Mouse (Mus musculus) lung, postnatal 0 days (tissue): ENCODE measurements around the gene Tmem175. TPM values are rescaled to one million over a fixed set of nuclear protein-coding genes. Genes with fewer than 3 reads are reported as not detected.

Experiments used
- ATAC-seq: fragments of 200-750 bp; cut with Nextera tagmentation; 2 replicates; pipeline ENCODE4 v1.8.0; 2017; ENCODE audit warnings: moderate library complexity
- DNase-seq: peaks from one replicate; pipeline ENCODE4 v3.0.0-alpha.2; 2016; ENCODE audit warnings: low spot score
- H3K27ac ChIP-seq: fragments of 300-500 bp; sonication (generic); 2 replicates; pipeline ENCODE4 v1.5.1; 2014; ENCODE audit warnings: antibody characterized with exemption, mild to moderate bottlenecking, low read length, mixed read lengths
- H3K27me3 ChIP-seq: fragments of 300-500 bp; sonication (generic); replicated peaks from 2 replicates; pipeline ENCODE4 v1.6.1; 2014; ENCODE audit warnings: low read length, mixed read lengths; ENCODE audit not compliant: insufficient read depth
- H3K36me3 ChIP-seq: fragments of 300-500 bp; sonication (generic); 2 replicates; pipeline ENCODE4 v1.6.1; 2014; ENCODE audit warnings: low read length, mixed read lengths; ENCODE audit not compliant: insufficient read depth
- H3K4me1 ChIP-seq: fragments of 300-500 bp; sonication (generic); 2 replicates; pipeline ENCODE4 v1.6.1; 2014; ENCODE audit warnings: antibody characterized with exemption, low read depth, low read length, mixed read lengths; ENCODE audit not compliant: insufficient read depth
- H3K4me2 ChIP-seq: fragments of 300-500 bp; sonication (generic); replicated peaks from 2 replicates; pipeline ENCODE4 v1.6.1; 2014; ENCODE audit warnings: low read depth, mild to moderate bottlenecking, low read length, moderate library complexity, mixed read lengths
- H3K4me3 ChIP-seq: fragments of 300-500 bp; sonication (generic); 2 replicates; pipeline ENCODE4 v1.5.1; 2014; ENCODE audit warnings: low read depth, low read length
- H3K9ac ChIP-seq: fragments of 300-500 bp; sonication (generic); replicated peaks from 2 replicates; pipeline ENCODE4 v1.6.1; 2014; ENCODE audit warnings: low read depth, mild to moderate bottlenecking
- H3K9me3 ChIP-seq: fragments of 300-500 bp; sonication (generic); 2 replicates; pipeline ENCODE4 v1.6.1; 2016; ENCODE audit warnings: low read length, mixed read lengths
- CTCF ChIP-seq: IDR thresholded peaks from 2 replicates; pipeline ENCODE4 v1.5.1; 2016; ENCODE audit warnings: antibody characterized with exemption, mild to moderate bottlenecking
- EP300 ChIP-seq: IDR thresholded peaks from 2 replicates; pipeline ENCODE4 v1.6.1; 2016; ENCODE audit warnings: antibody characterized with exemption, mild to moderate bottlenecking, control low read depth
- WGBS: fragments of 180-500 bp; shearing (Covaris S2); extraction: QIAGEN DNeasy Blood & Tissue Kit; methylation state at CpG from one replicate; pipeline ENCODE4 v1.1.7; 2014; 5-methylcytosine and 5-hydroxymethylcytosine counted together
- polyA plus RNA-seq: library from polyadenylated mRNA; unstranded; fragments of >200 nt; fragmentation: Nextera tagmentation; extraction: Ambion mirVana; gene quantifications from 2 replicates; pipeline ENCODE4 v1.2.1, GENCODE M21; 2015

The Tmem175 gene
- polyA plus RNA-seq, 1 experiment from 2014 or later = 24.8 TPM

DNA sequence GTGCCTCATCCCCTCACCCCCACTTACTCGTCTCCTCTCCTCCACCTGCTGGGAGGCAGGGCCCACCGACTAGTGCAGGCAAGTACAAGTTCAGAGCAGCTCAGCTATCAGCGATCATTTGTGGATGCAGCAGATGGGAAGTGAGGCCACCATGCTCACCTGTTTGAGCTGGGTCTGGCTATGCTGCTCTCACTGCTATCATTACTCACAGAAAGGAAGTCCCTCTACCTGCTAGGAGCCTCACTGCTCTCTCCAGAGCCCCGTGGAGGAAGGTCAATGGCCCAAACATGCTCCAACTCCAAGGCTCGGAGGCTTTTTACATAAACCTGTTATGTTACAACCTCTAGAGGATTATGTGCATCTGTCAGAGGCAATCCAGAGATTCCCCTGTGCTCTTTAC is 27.8 kb downstream of the Tmem175 start:
- no peak overlapping the region for H3K4me2 ChIP-seq
- no peak for ATAC-seq
- H3K27me3 ChIP-seq = no peaks in the 10 kb centered on the region
- TF ChIP-seq EP300 = no peak
- H3K27ac ChIP-seq = no peak overlapping the region
- no peak for DNase-seq
- no peak overlapping the region for H3K4me3 ChIP-seq
- 72% methylated on average over 5 of the region's 5 CpGs for WGBS
- H3K9me3 ChIP-seq = no peaks in the 10 kb centered on the region
- H3K4me1 ChIP-seq = peaks cover 8% of the 10 kb centered on the region; the same call in 1 of the 2 replicates
- H3K36me3 ChIP-seq = peaks cover 25% of the 10 kb centered on the region; the same call in 1 of the 2 replicates
- H3K9ac ChIP-seq = no peak overlapping the region

DNA sequence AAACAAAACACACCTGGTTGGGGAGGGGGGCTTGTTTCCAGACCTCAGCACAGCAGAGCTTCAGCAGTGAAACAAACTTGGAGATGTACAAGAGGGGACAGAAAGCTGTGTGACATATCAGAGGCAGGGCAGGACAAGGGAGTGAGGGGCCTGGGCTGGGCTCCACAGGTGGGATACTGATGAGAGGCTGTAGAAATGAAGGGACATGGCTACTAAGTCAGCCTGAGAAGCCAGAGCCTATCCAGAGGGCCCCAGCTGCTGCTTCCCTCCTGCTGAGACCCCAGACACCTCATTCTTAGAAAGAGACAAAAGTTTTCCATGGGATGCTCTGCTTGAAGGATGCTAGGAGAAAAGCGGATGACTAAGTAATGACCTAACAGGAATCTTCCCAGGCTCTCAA is 29.0 kb downstream of the Tmem175 start:
- 83% methylated on average over 1 of the region's 1 CpGs for WGBS
- ATAC-seq = no peak

DNA sequence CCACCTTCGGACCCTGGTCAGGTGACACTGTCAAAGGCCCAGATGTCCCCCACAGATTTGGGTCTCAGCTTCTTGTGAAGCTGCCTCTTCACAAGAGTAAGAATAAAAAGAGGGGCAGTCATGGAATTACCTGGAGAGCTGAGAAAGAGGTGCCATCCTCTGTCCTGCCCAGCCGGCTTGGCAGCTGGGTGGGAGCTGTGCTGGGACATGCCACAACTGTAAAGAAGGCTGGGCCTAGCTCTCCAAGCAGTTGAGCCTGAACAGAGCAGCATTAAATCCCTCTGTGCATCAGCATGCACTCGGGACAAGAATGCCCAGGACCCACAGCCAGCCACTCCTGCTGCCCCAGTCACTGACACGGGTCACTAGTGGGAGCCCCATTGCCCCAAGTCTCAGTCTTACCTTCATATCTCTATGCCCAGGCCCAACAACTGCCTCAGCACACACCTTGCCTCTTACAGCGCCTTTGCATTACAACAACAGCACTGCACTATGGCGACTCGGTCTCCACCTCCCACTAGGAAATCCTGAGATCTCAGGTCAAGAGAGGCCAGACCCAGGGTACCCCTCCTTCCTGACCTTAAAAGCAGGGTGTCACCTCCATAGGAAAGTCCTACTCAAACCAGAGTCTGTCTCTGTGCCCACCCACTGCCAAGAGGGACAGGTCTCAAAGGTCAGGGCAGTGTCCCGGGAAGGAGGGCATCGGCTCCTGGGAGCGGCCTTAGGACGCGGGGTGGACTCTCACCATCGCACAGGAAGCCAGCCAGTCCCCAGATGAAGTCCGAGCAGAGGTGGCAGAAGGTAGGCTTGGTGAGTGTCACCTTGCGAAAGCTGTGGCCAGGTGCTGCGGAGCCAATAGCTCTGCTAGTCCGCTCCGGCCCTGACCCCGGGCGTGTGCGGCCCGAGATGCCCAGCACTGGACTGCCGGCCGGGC is 30.4 kb downstream of the Tmem175 start, which contains the start of gene Idua:
Gene Idua (plus strand): TSS at position 634 of the 934 bp plus-strand sequence.
- Histone ChIP-seq H3K4me1 (peaks cover 8% of the 10 kb centered on the region; the same call in 1 of the 2 replicates), H3K27me3 (no peaks in the 10 kb centered on the region), H3K4me3 (peak within 1 kb of the TSS; percentile 66), H3K9ac (peak within 1 kb of the TSS; percentile 85), H3K36me3 (peaks cover 5% of the 10 kb centered on the region; the same call in 1 of the 2 replicates), H3K9me3 (no peaks in the 10 kb centered on the region), H3K4me2 (peak within 1 kb of the TSS; percentile 87), H3K27ac (peak within 1 kb of the TSS; percentile 74)
- no peak for DNase-seq
- 10% methylated on average over 23 of the region's 24 CpGs for WGBS
- no peak for TF ChIP-seq EP300
- TF ChIP-seq CTCF = no peak
- peak; percentile 71 for ATAC-seq

More for the DNA sequence above, 29.0 kb downstream of the Tmem175 start:
- Histone ChIP-seq H3K4me3 (no peak overlapping the region), H3K9ac (no peak overlapping the region), H3K27ac (no peak overlapping the region), H3K27me3 (no peaks in the 10 kb centered on the region), H3K36me3 (peaks cover 18% of the 10 kb centered on the region; the same call in 1 of the 2 replicates), H3K4me2 (no peak overlapping the region), H3K4me1 (peaks cover 8% of the 10 kb centered on the region; the same call in 1 of the 2 replicates), H3K9me3 (no peaks in the 10 kb centered on the region)
- DNase-seq = no peak
- TF ChIP-seq EP300 = no peak
- TF ChIP-seq CTCF = no peak

DNA sequence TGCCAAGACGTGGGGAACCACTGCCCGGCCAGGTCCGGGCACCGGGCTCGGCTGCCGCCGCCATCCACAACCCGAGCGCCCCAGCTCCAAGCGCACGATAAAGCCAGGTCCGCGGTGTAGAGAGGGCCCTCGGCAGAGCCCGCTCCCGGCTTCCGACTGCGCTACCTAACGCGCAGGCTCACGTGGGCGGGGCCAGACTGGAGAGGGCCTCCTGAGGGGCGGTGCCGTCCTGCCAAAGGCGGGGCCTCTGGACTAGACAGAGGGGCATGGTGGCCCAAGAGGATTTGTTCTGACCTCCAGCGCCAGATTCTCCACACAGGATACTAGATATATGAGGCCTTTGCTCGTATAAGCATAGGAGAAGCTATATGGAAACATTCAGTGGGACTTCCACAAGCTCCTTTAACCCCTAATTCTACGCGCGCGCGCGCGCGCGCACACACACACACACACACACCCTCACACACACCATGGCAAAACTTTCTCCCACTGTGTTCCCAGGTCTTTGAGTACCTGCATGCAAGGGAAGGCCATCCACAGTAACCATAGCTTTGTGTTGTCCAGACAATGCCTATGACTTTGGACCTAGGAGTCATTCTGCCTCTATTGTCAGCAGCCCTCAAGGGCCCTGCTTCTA is 31.2 kb downstream of the Tmem175 start:
- ATAC-seq (peak; percentile 100), DNase-seq (peak; percentile 95)
- Histone ChIP-seq H3K9ac (peak overlapping the region; percentile 85), H3K9me3 (no peaks in the 10 kb centered on the region), H3K4me1 (peaks cover 8% of the 10 kb centered on the region; the same call in 1 of the 2 replicates), H3K27me3 (no peaks in the 10 kb centered on the region), H3K27ac (peak overlapping the region; percentile 74), H3K4me3 (peak overlapping the region; percentile 66), H3K4me2 (peak overlapping the region; percentile 87), H3K36me3 (no peaks in the 10 kb centered on the region)
- 13% methylated on average over 36 of the region's 36 CpGs for WGBS
- no peak for TF ChIP-seq EP300
- TF ChIP-seq CTCF = no peak

DNA sequence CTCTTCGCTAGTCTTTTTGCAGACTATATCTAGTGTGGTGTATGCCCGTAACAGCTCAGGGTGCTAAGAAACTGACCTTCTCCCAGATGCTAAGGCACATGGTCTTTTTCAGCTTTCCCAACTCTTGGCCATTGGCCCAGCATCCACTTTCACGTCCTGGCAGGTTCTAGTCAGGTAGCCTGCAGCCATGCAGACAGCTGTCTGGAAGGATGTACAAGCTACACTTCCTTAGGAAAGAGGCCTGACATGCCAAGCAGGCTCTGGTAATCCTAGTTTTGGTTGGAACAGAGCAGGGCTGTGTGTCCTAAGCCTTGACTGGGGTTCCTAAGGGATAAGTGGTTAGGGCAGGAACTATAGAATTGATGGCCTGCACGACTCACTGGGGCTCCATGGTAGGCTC is 33.2 kb downstream of the Tmem175 start:
- no peak overlapping the region for H3K9ac ChIP-seq
- no peaks in the 10 kb centered on the region for H3K9me3 ChIP-seq
- no peak overlapping the region for H3K4me2 ChIP-seq
- WGBS = 83% methylated on average over 4 of the region's 4 CpGs
- DNase-seq (no peak), ATAC-seq (no peak)
- TF ChIP-seq EP300 (no peak), CTCF (no peak)
- no peaks in the 10 kb centered on the region for H3K27me3 ChIP-seq
- no peak overlapping the region for H3K27ac ChIP-seq
- H3K36me3 ChIP-seq = no peaks in the 10 kb centered on the region
- peaks cover 8% of the 10 kb centered on the region; the same call in 1 of the 2 replicates for H3K4me1 ChIP-seq
- H3K4me3 ChIP-seq = no peak overlapping the region

DNA sequence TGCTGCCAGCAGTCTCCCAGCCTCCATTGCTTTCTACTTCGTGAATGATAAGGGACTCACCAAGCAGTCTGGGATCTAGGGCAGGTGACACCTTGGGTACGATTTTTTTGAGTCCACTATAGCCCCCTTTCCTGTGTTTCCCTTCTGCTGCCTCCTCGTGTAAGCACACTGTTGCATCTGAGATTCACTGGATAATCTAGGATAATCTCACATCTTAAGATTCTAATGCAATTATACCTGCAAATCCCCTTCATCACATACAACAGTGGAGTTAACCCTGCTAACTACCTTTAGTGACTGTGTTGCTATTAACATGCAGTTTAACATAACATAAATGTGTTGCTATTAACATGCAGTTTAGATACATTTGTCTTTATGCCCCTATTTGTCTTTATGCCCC is 35.5 kb downstream of the Tmem175 start:
- DNase-seq (no peak), ATAC-seq (no peak)
- Histone ChIP-seq H3K4me2 (no peak overlapping the region), H3K4me3 (no peak overlapping the region), H3K9me3 (no peaks in the 10 kb centered on the region), H3K27me3 (no peaks in the 10 kb centered on the region), H3K9ac (no peak overlapping the region), H3K36me3 (no peaks in the 10 kb centered on the region), H3K27ac (no peak overlapping the region), H3K4me1 (peaks cover 8% of the 10 kb centered on the region; the same call in 1 of the 2 replicates)
- WGBS = 44% methylated on average over 3 of the region's 3 CpGs
- TF ChIP-seq CTCF = no peak
- TF ChIP-seq EP300 = no peak
